Mouse (Mus musculus) hindbrain, embryonic 16.5 days (tissue): Measurements from ENCODE around the gene Bbof1. TPM values are rescaled to one million over a fixed set of nuclear protein-coding genes. Genes with fewer than 3 reads are reported as not detected.
A peak's percentile ranks its signal among the peaks of the same experiment; 100 is the strongest.

Experiments
- ATAC-seq: fragments of 200-750 bp; cut with Nextera tagmentation; 2 replicates; pipeline ENCODE4 v1.8.0; 2017; ENCODE audit warnings: moderate TSS enrichment, moderate library complexity
- H3K27ac ChIP-seq: fragments of 300-500 bp; sonication (generic); 2 replicates; pipeline ENCODE4 v1.5.1; 2014; ENCODE audit warnings: low read depth, mild to moderate bottlenecking, control low read depth, low read length, moderate library complexity
- H3K27me3 ChIP-seq: fragments of 300-500 bp; sonication (generic); replicated peaks from 2 replicates; pipeline ENCODE4 v1.6.1; 2014; ENCODE audit warnings: low read length; ENCODE audit not compliant: control insufficient read depth, insufficient read depth
- H3K36me3 ChIP-seq: fragments of 300-500 bp; sonication (generic); 2 replicates; pipeline ENCODE4 v1.6.1; 2014; ENCODE audit warnings: mild to moderate bottlenecking, low read length, moderate library complexity, mixed read lengths; ENCODE audit not compliant: control insufficient read depth, insufficient read depth
- H3K4me1 ChIP-seq: fragments of 300-500 bp; sonication (generic); 2 replicates; pipeline ENCODE4 v1.6.1; 2014; ENCODE audit warnings: low read depth, low read length; ENCODE audit not compliant: control insufficient read depth, insufficient read depth
- H3K4me2 ChIP-seq: fragments of 300-500 bp; sonication (generic); 2 replicates; pipeline ENCODE4 v1.6.1; 2014; ENCODE audit warnings: mild to moderate bottlenecking, low read length, control low read depth, moderate library complexity
- H3K4me3 ChIP-seq: fragments of 300-500 bp; sonication (generic); 2 replicates; pipeline ENCODE4 v1.5.1; 2014; ENCODE audit warnings: mild to moderate bottlenecking, low read length, control low read depth, moderate library complexity
- H3K9ac ChIP-seq: fragments of 300-500 bp; sonication (generic); 2 replicates; pipeline ENCODE4 v1.6.1; 2014; ENCODE audit warnings: low read depth, mild to moderate bottlenecking, control low read depth, low read length, moderate library complexity
- H3K9me3 ChIP-seq: fragments of 300-500 bp; sonication (generic); 2 replicates; pipeline ENCODE4 v1.6.1; 2014; ENCODE audit warnings: mild to moderate bottlenecking, low read length, moderate library complexity; ENCODE audit not compliant: control insufficient read depth
- WGBS: fragments of 180-500 bp; shearing (Covaris S2); extraction: QIAGEN DNeasy Blood & Tissue Kit; methylation state at CpG from one replicate; pipeline ENCODE4 v1.1.7; 2014; 5-methylcytosine and 5-hydroxymethylcytosine counted together
- polyA plus RNA-seq: library from polyadenylated mRNA; unstranded; fragments of >200 nt; fragmentation: Nextera tagmentation; extraction: Ambion mirVana; gene quantifications from 2 replicates; pipeline ENCODE4 v1.2.1, GENCODE M21; 2015

Gene Bbof1
- polyA plus RNA-seq, 1 experiment from 2014 or later = 3.5 TPM

DNA sequence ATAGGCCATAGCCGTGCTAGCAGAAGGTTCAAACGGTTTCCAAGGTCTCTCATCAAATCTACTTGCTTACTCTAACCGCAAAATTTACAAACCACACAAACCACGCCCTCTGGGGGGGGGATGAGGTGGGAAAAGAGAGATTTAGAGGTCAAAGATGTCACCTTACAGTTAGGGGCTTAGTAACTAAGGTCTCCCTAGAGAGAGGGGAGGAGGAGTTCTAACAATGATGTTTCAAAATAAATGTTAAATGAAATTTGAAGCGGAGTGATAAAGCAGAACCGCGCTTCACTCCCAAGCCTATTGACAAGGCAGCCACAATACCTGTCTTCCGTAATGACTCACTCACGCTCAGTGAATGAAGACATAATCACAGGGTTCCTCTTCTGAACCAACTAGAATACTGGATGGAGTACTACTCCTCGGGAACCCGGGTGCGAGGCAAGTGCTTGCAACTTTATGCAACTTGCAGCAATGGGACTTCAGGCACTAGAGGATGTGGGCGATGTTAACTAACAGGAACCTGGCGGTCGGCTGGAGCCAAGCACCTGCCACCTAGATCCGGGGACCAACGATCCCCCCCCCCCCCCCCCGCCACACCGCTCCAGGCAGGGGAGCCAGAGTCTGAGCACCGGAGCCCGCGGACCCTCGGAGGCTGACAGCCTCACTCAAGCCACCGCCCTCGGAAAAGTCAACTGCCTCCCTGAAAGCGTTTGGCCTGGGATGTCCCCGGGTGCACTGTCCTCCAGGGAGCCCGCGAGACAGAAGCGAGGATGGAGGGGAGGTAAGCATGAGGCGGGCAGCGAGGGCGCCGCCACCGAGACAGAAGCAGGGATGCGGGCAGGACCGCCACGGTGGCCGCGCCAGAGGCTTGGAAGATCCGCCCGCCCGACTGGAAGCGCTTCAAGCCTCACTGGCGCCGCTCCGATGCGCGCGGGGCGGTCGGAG lies 725 bp upstream of the Bbof1 start:
- 2% methylated on average over 34 of the region's 52 CpGs for WGBS
- peak; percentile 81 for ATAC-seq

DNA sequence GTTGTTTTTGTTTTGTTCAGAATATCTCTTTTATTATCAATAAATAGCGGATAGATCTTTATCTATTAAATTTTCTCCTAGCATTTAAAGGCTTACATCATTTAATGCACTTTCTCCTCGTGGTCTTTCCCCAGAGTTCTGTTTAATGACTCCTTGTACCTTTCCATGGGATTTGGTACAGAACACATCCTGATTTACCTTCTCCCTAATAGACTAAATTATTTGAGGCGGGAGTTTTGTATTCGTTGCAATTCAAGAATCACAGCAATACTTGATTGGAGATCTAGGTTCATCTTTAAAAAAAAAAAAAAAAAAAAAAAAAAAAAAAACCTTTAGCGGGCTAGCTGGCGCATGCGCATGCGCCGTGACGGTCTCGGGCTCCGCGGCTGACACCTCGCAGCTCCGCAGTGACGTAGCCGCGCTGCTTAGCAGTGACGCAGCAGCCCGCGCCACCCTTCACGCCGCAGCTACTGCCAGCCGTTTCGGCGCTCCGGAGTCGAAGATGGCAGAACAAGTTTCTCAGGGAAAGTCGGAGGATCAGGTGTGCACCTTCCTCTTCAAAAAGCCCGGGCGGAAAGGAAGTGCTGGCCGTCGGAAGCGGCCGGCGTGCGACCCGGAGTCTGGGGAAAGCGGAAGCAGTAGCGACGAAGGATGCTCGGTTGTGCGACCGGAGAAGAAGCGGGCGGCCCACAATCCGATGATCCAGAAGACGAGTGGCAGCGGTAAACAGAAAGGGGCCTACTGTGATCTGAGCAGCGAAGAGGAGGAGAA lies 8.1 kb downstream of the Bbof1 start, which contains the start of gene Rnf113a2:
Gene Rnf113a2 (plus strand): TSS at position 363 of the 771 bp plus-strand sequence.
- no peaks in the 10 kb centered on the region; the same call in 1 of the 2 replicates for H3K36me3 ChIP-seq
- peak within 1 kb of the TSS; percentile 66 for H3K4me3 ChIP-seq
- H3K4me2 ChIP-seq = peak within 1 kb of the TSS; percentile 83
- no peaks in the 10 kb centered on the region for H3K27me3 ChIP-seq
- 3% methylated on average over 50 of the region's 50 CpGs for WGBS
- peaks cover 5% of the 10 kb centered on the region for H3K4me1 ChIP-seq
- ATAC-seq = peak; percentile 95
- peak within 1 kb of the TSS; percentile 77 for H3K9ac ChIP-seq
- H3K9me3 ChIP-seq = no peaks in the 10 kb centered on the region
- H3K27ac ChIP-seq = peak within 1 kb of the TSS; percentile 81

More for the DNA sequence above, 725 bp upstream of the Bbof1 start:
- Histone ChIP-seq H3K27ac (peak overlapping the region; percentile 95), H3K9ac (peak overlapping the region; percentile 91), H3K27me3 (no peaks in the 10 kb centered on the region), H3K4me3 (peak overlapping the region; percentile 86), H3K4me1 (peaks cover 9% of the 10 kb centered on the region), H3K36me3 (no peaks in the 10 kb centered on the region), H3K4me2 (peak overlapping the region; percentile 90), H3K9me3 (no peaks in the 10 kb centered on the region)

DNA sequence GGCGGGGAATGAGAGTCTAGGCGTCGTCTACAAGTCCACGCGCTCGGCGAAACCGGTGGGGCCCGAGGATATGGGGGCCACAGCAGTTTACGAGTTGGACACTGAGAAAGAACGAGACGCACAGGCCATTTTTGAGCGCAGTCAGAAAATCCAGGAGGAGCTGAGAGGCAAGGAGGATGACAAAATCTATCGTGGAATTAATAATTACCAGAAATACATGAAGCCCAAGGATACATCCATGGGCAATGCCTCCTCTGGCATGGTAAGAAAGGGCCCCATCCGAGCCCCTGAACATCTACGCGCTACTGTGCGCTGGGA lies 8.7 kb downstream of the Bbof1 start:
- WGBS = 31% methylated on average over 18 of the region's 18 CpGs
- Histone ChIP-seq H3K27me3 (no peaks in the 10 kb centered on the region), H3K4me2 (peak overlapping the region; percentile 83), H3K27ac (peak overlapping the region; percentile 81), H3K9me3 (no peaks in the 10 kb centered on the region), H3K4me1 (peaks cover 5% of the 10 kb centered on the region), H3K36me3 (no peaks in the 10 kb centered on the region; the same call in 1 of the 2 replicates), H3K4me3 (peak overlapping the region; percentile 66), H3K9ac (peak overlapping the region; percentile 77)
- ATAC-seq = no peak

DNA sequence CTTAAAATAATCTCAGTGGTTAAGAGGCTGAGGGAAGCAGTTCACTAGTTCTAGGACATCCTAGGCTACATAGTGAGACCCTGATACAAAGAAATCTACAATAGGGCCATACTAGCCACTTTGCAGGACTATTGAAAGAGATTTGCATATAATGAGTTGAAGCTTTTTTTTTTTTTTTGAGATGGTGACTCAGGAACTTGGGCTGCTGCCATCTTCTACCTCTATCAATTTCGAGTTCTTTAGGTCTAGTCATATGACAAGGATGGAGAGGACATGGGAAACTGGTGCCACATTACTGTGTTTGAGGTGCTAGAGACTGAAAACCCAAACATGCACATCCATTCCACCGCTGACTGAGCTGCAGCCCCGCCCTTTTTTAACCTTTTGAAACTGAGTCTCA lies 15.1 kb downstream of the Bbof1 start:
- no peak overlapping the region for H3K4me2 ChIP-seq
- WGBS = 63% methylated on average over 3 of the region's 3 CpGs
- no peak overlapping the region for H3K27ac ChIP-seq
- no peaks in the 10 kb centered on the region for H3K9me3 ChIP-seq
- H3K4me1 ChIP-seq = no peaks in the 10 kb centered on the region
- no peak overlapping the region for H3K9ac ChIP-seq
- no peaks in the 10 kb centered on the region; the same call in 1 of the 2 replicates for H3K36me3 ChIP-seq
- H3K27me3 ChIP-seq = no peaks in the 10 kb centered on the region
- no peak overlapping the region for H3K4me3 ChIP-seq
- ATAC-seq = no peak

DNA sequence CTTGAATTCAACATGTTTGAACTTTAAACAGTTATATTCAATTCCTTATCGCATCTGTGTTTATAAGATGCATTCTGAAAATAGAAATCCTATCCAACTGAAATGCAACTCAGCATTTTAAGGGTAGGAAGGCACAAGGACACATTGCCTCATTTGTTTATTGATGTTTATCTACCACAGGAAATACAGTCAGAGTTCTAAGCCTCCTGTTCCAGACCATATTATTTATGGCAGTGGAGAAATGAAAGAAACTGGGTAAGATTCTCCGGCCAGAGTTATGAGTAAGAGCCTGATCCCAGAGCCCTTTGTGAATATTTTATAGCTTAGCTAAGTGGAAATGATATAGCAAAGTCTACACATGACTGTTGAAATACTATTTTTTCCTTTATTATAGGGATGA lies 21.0 kb downstream of the Bbof1 start:
- H3K9me3 ChIP-seq = no peaks in the 10 kb centered on the region
- H3K27ac ChIP-seq = no peak overlapping the region
- no peak overlapping the region for H3K9ac ChIP-seq
- no peak for ATAC-seq
- H3K27me3 ChIP-seq = no peaks in the 10 kb centered on the region
- H3K4me3 ChIP-seq = no peak overlapping the region
- H3K36me3 ChIP-seq = peaks cover 20% of the 10 kb centered on the region
- no peaks in the 10 kb centered on the region for H3K4me1 ChIP-seq
- H3K4me2 ChIP-seq = no peak overlapping the region
- 91% methylated on average over 2 of the region's 2 CpGs for WGBS

DNA sequence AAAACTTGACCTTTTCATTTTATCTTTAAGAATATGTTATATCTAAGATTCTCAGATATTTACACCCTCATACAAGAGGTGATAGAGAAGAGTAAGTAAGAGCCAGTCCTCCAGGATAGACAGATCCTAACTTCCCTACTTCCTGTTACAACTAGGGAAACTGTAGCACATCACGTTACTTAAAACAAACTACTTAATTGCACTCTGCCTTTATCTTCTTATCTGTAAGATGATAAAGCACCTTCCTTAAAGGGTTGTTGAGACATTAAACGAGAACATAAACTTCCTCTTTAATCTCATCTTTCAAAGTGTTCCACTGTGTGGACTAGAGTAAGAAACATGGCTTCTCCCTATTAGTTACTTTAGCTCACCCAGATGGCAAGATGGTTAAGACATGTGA lies 29.8 kb downstream of the Bbof1 start:
- 93% methylated on average over 2 of the region's 2 CpGs for WGBS
- H3K9ac ChIP-seq = no peak overlapping the region
- no peak overlapping the region for H3K27ac ChIP-seq
- H3K27me3 ChIP-seq = no peaks in the 10 kb centered on the region
- peaks cover 9% of the 10 kb centered on the region; the same call in 1 of the 2 replicates for H3K36me3 ChIP-seq
- ATAC-seq = no peak
- no peaks in the 10 kb centered on the region for H3K9me3 ChIP-seq
- H3K4me1 ChIP-seq = no peaks in the 10 kb centered on the region
- H3K4me2 ChIP-seq = no peak overlapping the region
- H3K4me3 ChIP-seq = no peak overlapping the region

DNA sequence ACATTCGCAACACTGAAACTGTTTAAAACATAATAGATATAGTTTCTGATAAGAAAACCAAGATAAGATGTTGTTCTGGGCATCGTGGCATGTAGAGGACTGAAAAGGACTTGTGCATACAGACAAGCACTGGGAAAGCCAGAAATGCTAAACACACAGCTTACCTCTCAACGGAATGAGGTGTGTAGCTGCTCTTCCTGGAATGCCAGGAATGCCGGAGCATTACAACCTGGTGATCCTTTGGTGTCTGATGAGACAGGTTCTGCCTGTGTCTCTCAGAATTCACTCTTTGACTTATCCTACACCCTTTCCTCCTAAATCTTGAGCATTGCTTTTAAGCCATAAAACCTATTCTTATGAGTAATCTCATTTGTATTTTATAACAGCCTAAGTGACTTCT lies 33.7 kb downstream of the Bbof1 start:
- Histone ChIP-seq H3K4me3 (no peak overlapping the region), H3K9me3 (no peaks in the 10 kb centered on the region), H3K27ac (no peak overlapping the region), H3K4me1 (no peaks in the 10 kb centered on the region), H3K36me3 (peaks cover 4% of the 10 kb centered on the region; the same call in 1 of the 2 replicates), H3K27me3 (no peaks in the 10 kb centered on the region), H3K4me2 (no peak overlapping the region), H3K9ac (no peak overlapping the region)
- WGBS = 78% methylated on average over 4 of the region's 4 CpGs
- no peak for ATAC-seq

DNA sequence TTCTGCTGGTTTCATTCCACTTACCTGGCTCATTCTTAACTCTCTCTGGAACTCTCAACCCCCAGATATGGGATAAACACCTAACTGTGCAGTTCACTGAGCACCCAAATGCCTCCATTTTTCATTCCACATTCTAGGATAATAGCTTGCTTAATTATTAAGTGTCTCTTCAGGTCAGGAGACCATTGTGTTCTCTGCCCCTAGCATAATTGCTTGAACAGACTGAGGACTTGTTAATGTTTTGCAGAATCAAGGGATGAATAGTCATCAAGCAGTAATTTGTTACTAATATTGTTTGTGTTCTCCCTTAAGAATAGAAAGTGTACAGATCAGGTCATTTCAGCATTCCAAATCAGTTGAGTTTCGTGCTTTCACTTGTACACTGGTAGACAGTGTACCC lies 38.5 kb downstream of the Bbof1 start:
- WGBS = 81% methylated on average over 1 of the region's 1 CpGs
- no peak for ATAC-seq
- H3K4me1 ChIP-seq = peaks cover 10% of the 10 kb centered on the region
- H3K9ac ChIP-seq = no peak overlapping the region
- H3K9me3 ChIP-seq = no peaks in the 10 kb centered on the region
- no peak overlapping the region for H3K4me3 ChIP-seq
- no peaks in the 10 kb centered on the region; the same call in 1 of the 2 replicates for H3K27me3 ChIP-seq
- H3K36me3 ChIP-seq = no peaks in the 10 kb centered on the region
- no peak overlapping the region for H3K4me2 ChIP-seq
- H3K27ac ChIP-seq = no peak overlapping the region

DNA sequence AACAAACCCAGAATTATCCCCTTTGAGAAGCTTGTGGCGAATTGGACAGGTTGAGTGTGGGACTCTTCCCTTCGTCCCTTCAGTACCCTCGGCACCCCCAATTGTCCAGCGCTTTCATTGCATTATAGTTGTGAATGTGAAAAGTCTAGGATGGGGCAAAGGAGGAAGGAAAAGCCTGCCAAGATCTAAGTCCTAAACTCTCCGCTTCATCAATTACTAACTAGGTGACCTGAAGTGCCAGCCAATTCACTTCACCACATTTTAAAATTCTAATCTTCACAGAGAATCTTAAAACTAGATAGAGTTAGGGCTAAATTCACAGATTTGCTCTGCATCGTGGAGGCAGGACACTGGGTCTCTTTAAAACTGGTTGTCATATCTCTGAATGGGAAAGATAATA lies 39.3 kb downstream of the Bbof1 start:
- Histone ChIP-seq H3K9ac (no peak overlapping the region), H3K4me2 (no peak overlapping the region), H3K27me3 (no peaks in the 10 kb centered on the region; the same call in 1 of the 2 replicates), H3K36me3 (no peaks in the 10 kb centered on the region), H3K27ac (no peak overlapping the region), H3K9me3 (no peaks in the 10 kb centered on the region), H3K4me3 (no peak overlapping the region), H3K4me1 (peaks cover 12% of the 10 kb centered on the region)
- WGBS = 87% methylated on average over 6 of the region's 6 CpGs
- no peak for ATAC-seq
